Mouse (Mus musculus) kidney, postnatal 0 days (tissue): ENCODE results near the gene St8sia6. TPM values are rescaled to one million over a fixed set of nuclear protein-coding genes. Genes with fewer than 3 reads are reported as not detected.
A peak's percentile ranks its signal among the peaks of the same experiment; 100 is the strongest.
"Not testable (repeated sequence)": the region's sequence is repeated elsewhere in the genome, so short reads cannot be mapped to it uniquely, and the experiment has no call there.

Experiments used
- ATAC-seq: fragments of 200-750 bp; cut with Nextera tagmentation; replicated peaks from 2 replicates; pipeline ENCODE4 v1.8.0; 2017; ENCODE audit warnings: low read depth, moderate number of reproducible peaks, moderate TSS enrichment, moderate library complexity; ENCODE audit not compliant: low FRiP score
- DNase-seq: peaks from one replicate; pipeline ENCODE4 v3.0.0-alpha.2; 2016; ENCODE audit warnings: low spot score
- H3K27ac ChIP-seq: fragments of 300-500 bp; sonication (generic); 2 replicates; pipeline ENCODE4 v1.5.1; 2014; ENCODE audit warnings: mild to moderate bottlenecking
- H3K27me3 ChIP-seq: fragments of 300-500 bp; sonication (generic); 2 replicates; pipeline ENCODE4 v1.6.1; 2014; ENCODE audit warnings: low read length, mixed read lengths; ENCODE audit not compliant: insufficient read depth
- H3K36me3 ChIP-seq: fragments of 300-500 bp; sonication (generic); 2 replicates; pipeline ENCODE4 v1.6.1; 2014; ENCODE audit warnings: low read length, mixed read lengths; ENCODE audit not compliant: insufficient read depth
- H3K4me1 ChIP-seq: fragments of 300-500 bp; sonication (generic); replicated peaks from 2 replicates; pipeline ENCODE4 v1.6.1; 2014; ENCODE audit warnings: antibody characterized with exemption, low read length, mixed read lengths; ENCODE audit not compliant: insufficient read depth
- H3K4me2 ChIP-seq: fragments of 300-500 bp; sonication (generic); 2 replicates; pipeline ENCODE4 v1.6.1; 2014; ENCODE audit warnings: mild to moderate bottlenecking, low read length, moderate library complexity, mixed read lengths
- H3K4me3 ChIP-seq: fragments of 300-500 bp; sonication (generic); replicated peaks from 2 replicates; pipeline ENCODE4 v1.5.1; 2014; ENCODE audit warnings: low read depth, low read length
- H3K9ac ChIP-seq: fragments of 300-500 bp; sonication (generic); 2 replicates; pipeline ENCODE4 v1.6.1; 2014; ENCODE audit warnings: low read depth, low read length
- H3K9me3 ChIP-seq: fragments of 300-500 bp; sonication (generic); replicated peaks from 2 replicates; pipeline ENCODE4 v1.6.1; 2016; ENCODE audit warnings: low read length, inconsistent platforms, mixed read lengths
- CTCF ChIP-seq: IDR thresholded peaks from 2 replicates; pipeline ENCODE4 v1.5.1; 2016; ENCODE audit warnings: antibody characterized with exemption, low read depth, mild to moderate bottlenecking, moderate library complexity
- WGBS: fragments of 180-500 bp; shearing (Covaris S2); extraction: QIAGEN DNeasy Blood & Tissue Kit; methylation state at CpG from one replicate; pipeline ENCODE4 v1.1.7; 2014; 5-methylcytosine and 5-hydroxymethylcytosine counted together
- polyA plus RNA-seq: library from polyadenylated mRNA; unstranded; fragments of >200 nt; fragmentation: Nextera tagmentation; extraction: Ambion mirVana; gene quantifications from 2 replicates; pipeline ENCODE4 v1.2.1, GENCODE M21; 2015

St8sia6 gene
- polyA plus RNA-seq, 1 experiment from 2014 or later, result 5.4 TPM

DNA sequence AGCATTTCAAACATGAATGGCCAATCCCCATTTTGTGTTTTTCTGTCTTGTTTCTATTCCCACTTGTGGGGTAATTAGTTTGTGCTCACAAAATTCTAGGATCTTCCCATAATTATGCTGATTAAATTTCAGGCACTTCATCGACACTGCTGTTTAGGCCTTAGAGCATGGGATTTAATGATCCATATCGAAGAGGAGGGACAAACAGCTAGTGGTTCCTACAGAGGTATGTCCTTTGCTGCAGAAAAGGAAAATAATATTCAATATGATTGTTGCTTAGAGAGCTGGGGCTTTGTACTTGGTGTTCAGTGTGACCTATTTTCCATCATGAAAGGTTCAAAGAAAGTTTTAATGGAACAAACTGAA, 110.7 kb downstream of the St8sia6 start:
- Histone ChIP-seq H3K4me1 (no peaks in the 10 kb centered on the region), H3K4me3 (no peak overlapping the region), H3K9ac (no peak overlapping the region), H3K27me3 (no peaks in the 10 kb centered on the region), H3K4me2 (no peak overlapping the region), H3K36me3 (no peaks in the 10 kb centered on the region), H3K27ac (no peak overlapping the region), H3K9me3 (no peaks in the 10 kb centered on the region)
- no peak for ATAC-seq
- 47% methylated on average over 2 of the region's 2 CpGs for WGBS
- no peak for DNase-seq
- no peak for TF ChIP-seq CTCF

DNA sequence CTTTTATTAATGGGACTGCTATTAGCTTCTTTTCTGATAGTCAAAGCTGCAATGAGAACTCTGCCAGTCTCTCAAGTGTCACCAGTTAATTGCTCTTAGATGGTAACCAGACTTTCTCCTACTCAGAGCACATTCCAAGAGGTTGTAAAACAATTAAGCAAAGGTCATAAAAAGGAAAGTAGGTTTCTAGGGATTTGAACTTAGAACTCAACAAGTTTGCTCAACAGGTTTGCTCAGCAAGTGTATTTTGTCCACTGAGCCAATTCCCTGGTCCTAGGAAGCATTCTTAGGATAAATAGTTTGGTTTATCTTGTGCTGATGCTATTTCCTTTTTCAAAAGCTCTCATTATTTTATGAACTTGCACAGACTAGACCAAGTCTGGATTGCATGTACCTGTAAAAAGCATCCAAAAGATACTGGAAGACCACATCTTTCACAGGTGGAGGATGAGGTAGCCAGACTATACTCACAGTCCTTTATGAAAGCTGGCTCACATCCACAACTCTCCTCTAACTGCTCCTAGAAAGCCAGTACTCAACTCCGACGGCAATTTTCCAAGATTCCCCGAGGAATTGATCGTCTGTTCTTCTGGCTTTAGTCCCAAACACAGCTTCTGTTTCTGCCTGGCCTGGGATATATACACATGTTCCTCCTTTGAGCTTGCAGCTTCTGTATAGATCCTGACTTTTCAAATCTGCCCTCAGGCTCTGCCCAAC, 111.2 kb downstream of the St8sia6 start:
- no peak overlapping the region for H3K27ac ChIP-seq
- no peak overlapping the region for H3K9ac ChIP-seq
- no peak overlapping the region for H3K4me3 ChIP-seq
- 46% methylated on average over 4 of the region's 4 CpGs for WGBS
- no peak for ATAC-seq
- H3K27me3 ChIP-seq, result no peaks in the 10 kb centered on the region
- no peaks in the 10 kb centered on the region for H3K9me3 ChIP-seq
- H3K4me2 ChIP-seq, result no peak overlapping the region
- no peak for TF ChIP-seq CTCF
- no peaks in the 10 kb centered on the region for H3K36me3 ChIP-seq
- DNase-seq, result no peak
- no peaks in the 10 kb centered on the region for H3K4me1 ChIP-seq

DNA sequence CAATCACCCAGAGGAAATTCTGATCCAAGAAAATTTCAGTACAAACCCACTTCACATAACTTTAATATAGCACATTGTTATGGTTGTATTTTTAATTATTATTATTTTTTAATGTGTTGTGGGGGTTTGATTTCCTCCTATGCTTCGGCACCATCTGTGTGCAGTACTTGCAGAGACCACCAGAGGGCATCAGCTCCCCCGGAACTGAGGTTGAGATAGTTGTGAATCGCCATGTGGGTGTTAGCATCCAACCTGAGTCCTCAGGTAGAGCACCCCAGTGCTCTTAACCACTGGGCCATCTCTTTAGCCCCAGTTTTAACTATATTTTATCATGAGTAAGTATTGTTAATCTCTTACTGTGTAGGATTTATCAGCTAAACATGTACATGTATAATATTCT, 120.9 kb downstream of the St8sia6 start:
- ATAC-seq, result no peak
- Histone ChIP-seq H3K27ac (no peak overlapping the region), H3K4me3 (no peak overlapping the region), H3K9me3 (no peaks in the 10 kb centered on the region), H3K4me1 (no peaks in the 10 kb centered on the region), H3K36me3 (no peaks in the 10 kb centered on the region), H3K9ac (no peak overlapping the region), H3K4me2 (no peak overlapping the region), H3K27me3 (no peaks in the 10 kb centered on the region)
- no peak for DNase-seq
- peak; percentile 62 for TF ChIP-seq CTCF
- 72% methylated on average over 3 of the region's 3 CpGs for WGBS

DNA sequence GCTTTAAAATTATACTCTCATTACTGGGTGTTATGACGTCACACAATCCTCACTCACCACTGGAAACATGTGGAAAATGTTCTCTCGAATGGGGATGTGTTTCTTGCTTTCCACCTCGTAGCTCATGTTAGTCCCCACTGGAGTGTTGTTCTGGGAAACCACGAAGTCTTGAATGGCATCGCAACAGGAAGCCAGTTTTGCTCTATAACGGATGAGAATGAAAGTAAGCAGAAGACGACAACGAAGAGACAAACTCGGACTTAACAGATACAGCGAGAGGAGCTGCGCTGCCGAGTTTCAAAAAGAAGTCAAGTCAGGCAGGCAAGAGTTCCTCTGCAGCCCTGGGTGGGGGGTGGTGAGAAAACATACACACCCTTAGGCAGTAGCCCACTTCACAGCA, 121.4 kb downstream of the St8sia6 start:
- no peak overlapping the region for H3K4me3 ChIP-seq
- 84% methylated on average over 12 of the region's 12 CpGs for WGBS
- ATAC-seq (no peak), DNase-seq (no peak)
- H3K36me3 ChIP-seq, result no peaks in the 10 kb centered on the region
- no peak for TF ChIP-seq CTCF
- H3K4me1 ChIP-seq, result no peaks in the 10 kb centered on the region
- no peak overlapping the region for H3K27ac ChIP-seq
- no peak overlapping the region for H3K4me2 ChIP-seq
- H3K9ac ChIP-seq, result no peak overlapping the region
- H3K27me3 ChIP-seq, result no peaks in the 10 kb centered on the region
- H3K9me3 ChIP-seq, result no peaks in the 10 kb centered on the region

DNA sequence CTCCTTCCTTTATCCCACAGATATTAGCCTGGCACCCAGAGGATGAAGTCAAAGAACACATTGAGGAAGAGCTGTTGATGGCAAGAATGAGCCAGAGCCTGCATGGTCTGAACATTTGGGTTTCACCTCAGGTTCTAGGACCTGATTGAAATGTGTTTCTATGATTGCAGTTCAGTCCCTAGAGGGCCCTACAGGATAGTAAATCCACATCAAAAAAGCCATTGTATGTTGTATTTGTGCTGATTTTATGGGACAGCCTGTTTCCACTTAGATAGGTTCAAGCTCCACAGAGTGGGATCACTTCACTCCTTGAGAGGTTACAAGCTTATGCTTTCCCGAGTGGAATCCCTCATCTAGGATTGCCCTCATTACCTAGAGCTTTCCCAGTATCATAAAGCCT, 159.0 kb downstream of the St8sia6 start:
- Histone ChIP-seq H3K4me1 (no peaks in the 10 kb centered on the region), H3K4me2 (no peak overlapping the region), H3K9me3 (no peaks in the 10 kb centered on the region), H3K9ac (no peak overlapping the region), H3K27ac (no peak overlapping the region), H3K27me3 (no peaks in the 10 kb centered on the region), H3K36me3 (no peaks in the 10 kb centered on the region), H3K4me3 (no peak overlapping the region)
- DNase-seq, result peak; percentile 11
- ATAC-seq, result no peak
- 35% methylated on average over 1 of the region's 1 CpGs for WGBS
- TF ChIP-seq CTCF, result peak; percentile 46

DNA sequence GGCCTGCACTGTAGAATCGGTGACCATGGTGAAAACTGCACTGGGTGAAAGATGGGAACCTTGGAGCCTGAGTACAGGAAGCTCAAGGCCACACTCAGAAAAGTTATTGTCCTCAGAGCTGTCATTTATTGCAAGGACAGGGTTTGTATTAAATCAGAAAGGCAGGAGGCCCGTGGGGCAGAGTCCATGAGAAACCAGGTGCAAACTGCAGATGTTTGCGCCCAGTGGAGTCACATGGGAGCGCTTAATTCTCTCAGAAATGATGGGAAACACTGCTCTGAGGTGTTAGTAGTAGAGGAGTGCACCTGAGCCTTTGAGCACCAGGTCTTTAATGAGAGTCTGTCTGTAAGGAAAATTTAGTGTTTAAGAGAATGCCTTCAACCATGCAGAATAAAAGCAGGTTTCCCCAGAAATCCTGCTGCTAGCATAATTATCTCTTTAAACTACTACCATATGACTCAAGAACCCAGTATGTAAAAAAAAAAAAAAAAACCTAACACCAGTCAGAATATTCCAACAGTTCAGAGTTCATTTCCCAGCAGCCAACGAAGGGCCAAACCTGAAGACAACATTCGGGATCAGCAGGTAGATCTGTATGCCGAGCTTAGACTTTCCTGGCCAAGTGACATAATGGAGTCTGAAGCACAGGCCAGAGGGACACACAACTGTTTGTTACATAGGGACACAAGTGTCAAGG, 163.6 kb downstream of the St8sia6 start:
- TF ChIP-seq CTCF, result no peak
- no peaks in the 10 kb centered on the region for H3K27me3 ChIP-seq
- H3K4me3 ChIP-seq, result no peak overlapping the region
- no peak overlapping the region for H3K4me2 ChIP-seq
- no peak overlapping the region for H3K9ac ChIP-seq
- 66% methylated on average over 7 of the region's 7 CpGs for WGBS
- ATAC-seq (no peak), DNase-seq (no peak)
- H3K27ac ChIP-seq, result no peak overlapping the region
- H3K36me3 ChIP-seq, result no peaks in the 10 kb centered on the region
- no peaks in the 10 kb centered on the region for H3K9me3 ChIP-seq
- H3K4me1 ChIP-seq, result no peaks in the 10 kb centered on the region

DNA sequence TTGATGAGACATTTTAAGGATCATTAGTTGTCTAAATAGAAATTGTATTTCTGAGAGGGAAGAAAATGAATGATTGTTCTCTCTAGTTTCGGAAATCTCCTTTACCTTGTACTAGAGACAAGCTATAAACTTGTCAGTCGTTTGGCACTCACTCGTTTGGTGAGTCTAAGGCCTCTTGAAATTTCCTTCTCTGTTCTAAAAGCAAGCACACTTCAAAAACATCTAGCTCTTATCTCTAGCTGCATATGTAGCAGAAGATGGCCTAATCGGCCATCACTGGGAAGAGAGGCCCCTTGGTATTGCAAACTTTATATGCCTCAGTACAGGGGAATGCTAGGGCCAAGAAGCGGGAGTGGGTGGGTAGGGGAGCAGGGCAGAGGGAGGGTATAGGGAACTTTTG, 190.2 kb downstream of the St8sia6 start:
- H3K4me1 ChIP-seq, H3K9ac ChIP-seq, H3K4me2 ChIP-seq, DNase-seq, ATAC-seq, H3K27ac ChIP-seq, H3K4me3 ChIP-seq, H3K9me3 ChIP-seq, H3K27me3 ChIP-seq, H3K36me3 ChIP-seq: not testable (repeated sequence)
- WGBS, result 37% methylated on average over 4 of the region's 5 CpGs
